Mouse (Mus musculus) cerebellum, adult 8-10 months (tissue): ENCODE results near the gene Birc6.
A peak's percentile ranks its signal among the peaks of the same experiment; 100 is the strongest.

ENCODE experiments used
- DNase-seq: peaks from one replicate; pipeline ENCODE4 v3.0.0; 2022

The Birc6 gene

DNA sequence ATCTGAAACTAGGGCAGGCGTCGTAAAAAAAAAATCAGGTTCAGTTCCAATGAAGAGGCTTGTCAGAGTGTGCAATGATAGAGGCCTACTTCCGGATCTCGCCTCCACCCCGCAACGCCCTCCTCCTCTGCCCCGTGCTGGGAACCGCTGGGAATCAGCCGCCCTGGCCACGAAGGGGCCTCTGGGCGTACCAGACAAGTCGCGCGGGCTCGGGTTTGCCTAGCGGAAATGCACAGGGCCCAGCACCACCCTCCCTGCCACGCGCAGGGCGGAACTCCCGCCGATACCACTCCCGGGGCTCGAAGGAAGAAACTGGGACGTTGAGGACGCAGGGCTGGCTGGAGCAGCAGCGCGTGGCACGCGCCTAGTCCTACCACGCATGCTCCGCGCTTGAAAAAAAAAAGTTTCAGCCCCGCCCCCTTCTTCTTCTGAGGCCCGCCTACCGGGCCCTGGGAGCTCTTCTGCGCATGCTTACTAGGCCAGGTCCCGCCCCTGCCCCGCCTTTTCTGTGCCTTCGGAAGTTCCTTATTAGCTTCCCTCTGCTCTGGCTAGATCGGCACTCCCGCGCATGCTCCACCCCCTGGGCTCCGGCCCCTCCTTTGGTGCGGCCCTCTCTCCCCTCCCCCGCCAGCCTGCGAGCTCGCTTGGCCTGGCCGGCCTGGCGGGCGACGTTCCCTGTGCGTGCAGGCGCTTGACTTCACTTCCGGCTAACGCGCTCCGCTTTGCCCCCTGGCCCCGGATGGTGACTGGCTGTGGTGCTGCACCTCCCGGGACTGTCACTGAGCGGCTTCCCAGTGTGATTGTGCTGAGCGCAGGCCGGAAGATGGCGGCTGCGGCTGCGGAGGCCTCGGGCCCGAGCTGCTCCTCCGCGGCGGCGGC, at the start of gene Birc6:
Birc6 (plus strand) TSS at position 567 of the 879 bp plus-strand sequence.
- peak; percentile 100 for DNase-seq

- no peak for DNase-seq
Measured at GRCm38 (mm10) chr17:74480361-74481069, 47.6 kb upstream of the Birc6 start.

DNA sequence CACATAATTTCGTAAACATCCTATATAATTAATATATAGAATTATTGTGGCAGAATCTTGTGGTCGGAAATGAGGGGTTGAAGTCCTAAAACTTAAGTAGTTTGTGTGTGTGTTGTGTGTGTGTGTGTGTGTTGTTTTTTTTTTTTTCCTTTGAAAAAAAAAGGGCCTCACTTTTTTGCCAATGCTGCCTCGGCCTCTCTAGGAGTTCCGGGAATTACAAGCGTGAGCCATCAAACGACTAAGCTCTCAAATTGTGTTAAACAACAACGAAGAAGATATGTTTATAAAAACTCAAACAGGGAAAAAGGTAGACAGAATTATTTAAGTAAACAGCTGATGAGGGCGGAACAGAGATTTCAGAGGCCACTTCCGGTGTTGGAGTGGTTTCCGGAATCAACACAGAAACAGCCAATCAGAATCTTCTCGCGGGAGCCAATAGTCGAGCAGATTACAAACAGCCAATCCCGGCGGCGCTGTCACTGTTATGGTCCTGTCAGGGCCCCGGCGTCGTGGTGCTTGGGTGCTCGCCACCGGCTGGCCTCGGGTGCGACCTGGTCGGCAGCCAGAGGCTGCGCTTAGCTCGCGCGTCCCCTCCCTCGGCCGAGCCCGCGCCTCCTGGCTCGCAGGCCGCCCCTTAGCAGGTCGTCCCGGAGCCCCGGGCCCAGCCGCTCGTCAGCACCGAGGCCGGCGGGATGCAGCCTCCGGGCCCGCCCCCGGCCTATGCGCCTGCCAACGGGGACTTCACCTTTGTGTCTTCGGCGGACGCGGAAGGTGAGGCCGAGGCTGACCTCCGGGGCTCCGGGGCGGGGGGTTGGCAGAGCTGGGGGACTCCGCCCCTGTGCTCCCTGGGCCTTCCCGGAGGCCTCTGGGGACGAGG, 38.8 kb upstream of the Birc6 start, which contains the start of gene Yipf4:
Yipf4 (plus strand) TSS at position 470 of the 877 bp plus-strand sequence.
- peak; percentile 98 for DNase-seq

GRCm38 (mm10) chr17:74489901-74490220, 38.2 kb upstream of the Birc6 start:
- no peak for DNase-seq

- DNase-seq, result no peak
Measured at GRCm38 (mm10) chr17:74491565-74491964, 36.5 kb upstream of the Birc6 start.

DNA sequence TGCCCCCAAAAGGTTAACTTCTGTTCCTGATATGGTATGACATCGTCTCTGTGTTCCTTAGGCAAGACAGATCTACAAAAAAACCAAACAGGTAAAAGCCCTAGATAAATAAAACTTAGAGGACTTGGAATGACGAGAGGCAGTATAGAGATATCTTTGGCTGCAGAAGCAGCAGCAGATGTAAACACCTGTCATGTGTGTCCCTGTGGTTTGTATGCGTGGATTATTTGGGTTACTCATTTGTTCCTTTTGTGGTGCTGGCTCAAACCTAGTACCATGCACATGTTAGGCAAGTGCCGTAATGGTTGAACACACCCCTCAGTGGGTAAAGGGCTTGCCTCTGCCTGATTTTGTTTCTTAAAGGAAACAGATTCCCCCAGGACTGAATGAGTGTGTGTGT, 27.9 kb upstream of the Birc6 start:
- no peak for DNase-seq

DNA sequence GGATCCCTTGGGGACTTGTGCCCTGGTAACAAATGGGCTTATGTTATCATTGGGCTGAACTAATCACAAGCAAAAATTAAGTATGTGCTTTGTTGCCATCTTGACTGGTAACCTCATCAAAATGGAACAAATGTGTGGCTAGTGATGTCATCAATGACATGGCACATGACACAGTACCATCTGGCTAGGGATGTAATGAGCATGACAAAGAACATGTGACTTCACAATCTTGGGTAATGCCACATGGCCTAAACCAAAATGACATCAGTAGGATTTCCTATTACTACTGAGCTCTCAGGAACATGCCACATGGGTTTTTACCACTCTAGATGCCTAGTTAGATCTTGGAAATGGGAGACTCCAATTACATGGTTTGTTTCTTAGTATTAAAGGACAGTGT, 27.0 kb upstream of the Birc6 start:
- no peak for DNase-seq

GRCm38 (mm10) chr17:74507934-74508333, 20.2 kb upstream of the Birc6 start:
- no peak for DNase-seq

GRCm38 (mm10) chr17:74508600-74508999, 19.5 kb upstream of the Birc6 start:
- DNase-seq, result no peak

DNA sequence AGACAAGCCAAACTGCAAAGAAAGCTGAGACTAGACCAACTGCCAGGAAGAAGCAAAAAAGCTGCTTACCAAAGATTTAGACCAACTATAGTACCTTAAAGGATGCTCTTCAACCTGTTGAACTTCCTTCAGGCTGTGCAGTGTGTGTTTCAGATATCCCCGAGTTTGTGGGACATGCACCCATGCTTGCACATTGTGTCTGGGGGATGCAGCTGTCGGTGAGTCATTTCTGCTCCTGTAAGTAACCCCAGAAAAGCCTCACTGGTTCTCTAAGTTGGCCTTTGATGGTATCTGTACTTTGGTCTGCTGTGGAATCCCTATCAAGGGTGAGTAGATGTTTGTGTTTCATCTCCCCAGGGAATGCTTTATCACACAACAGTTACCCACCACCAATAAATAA, 15.8 kb upstream of the Birc6 start:
- DNase-seq, result no peak

- no peak for DNase-seq
Measured at GRCm38 (mm10) chr17:74522797-74523723, 5.0 kb upstream of the Birc6 start.

GRCm38 (mm10) chr17:74526117-74526516, 2.0 kb upstream of the Birc6 start:
- DNase-seq, result no peak

DNA sequence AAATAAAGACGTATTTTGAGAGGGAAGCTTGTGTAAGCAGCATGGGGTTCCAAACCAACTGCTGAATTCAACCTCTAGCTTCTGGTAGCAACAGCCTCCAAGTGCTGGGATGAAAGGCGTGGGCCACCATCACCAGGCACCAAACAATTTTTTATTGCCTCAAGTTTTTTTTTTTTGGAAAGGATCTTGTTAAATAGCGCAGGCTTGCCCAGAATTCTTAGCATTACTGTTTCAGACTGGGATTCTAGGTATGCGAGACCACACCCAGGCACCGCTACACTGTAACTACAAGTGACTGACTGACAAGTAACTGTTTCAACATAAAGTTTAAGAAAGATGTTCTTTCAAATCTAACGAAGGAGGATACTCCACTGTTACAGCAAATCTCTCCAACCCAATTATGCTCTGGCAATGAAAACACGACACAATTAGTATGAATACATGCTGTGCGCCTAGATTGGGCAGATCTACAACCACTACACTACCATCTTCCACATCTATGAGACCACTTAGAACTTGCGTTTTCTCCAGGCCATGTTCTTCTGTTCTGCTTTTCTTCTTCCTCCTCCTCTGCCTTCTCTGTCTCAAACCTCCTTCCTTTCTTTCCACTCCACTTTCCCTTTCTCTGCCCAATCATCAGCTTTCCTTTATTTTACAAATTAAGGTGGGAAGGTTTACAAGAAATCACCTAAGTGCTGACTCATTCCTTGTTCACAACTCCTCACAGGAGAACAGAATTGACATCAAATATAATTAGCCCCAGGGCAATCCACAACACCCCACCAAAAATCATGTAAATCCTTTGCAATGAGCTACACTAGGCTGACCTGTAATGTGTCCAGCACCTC, 1.1 kb upstream of the Birc6 start:
- peak; percentile 16 for DNase-seq

DNA sequence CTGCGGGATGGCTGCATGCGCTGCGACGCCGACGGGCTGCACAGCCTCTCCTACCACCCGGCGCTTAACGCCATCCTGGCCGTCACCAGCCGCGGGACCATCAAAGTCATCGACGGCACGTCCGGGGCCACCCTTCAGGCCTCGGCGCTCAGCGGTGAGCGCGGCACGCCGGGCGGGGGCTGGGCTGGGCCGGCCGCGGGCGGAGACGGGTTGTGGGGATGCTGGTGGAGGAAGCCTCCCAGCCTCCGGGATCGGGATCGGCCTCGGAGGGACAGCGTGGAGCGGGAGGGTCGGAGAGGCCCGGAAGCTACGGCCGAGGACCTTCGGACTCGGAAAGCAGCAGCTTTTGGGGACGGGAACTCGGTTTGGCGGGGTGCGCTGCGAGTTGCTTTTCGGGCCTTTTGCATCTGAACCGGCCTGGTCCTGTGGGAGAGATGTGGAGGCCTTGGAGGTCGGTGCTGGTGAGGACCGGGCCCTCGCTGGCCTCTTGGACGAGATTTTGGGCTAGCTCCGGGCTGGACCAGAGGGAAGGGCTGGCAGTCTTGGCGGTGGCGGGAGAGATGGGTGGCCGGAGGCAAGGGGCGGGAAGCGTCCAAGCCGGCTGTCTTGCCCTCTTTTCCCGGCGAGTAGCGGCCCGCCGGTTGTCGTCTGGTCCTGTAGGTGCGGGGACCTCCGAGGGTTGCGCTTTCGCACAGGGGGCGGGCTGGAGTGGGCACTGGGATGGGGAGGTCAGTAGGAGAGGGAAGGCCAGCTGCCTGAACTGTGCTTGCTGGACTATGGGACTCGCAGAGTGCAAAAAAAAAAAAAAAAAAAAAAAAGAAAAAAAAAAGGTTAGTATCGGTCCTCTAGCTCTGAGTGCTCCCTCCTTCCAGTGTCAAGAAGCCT, 795 bp downstream of the Birc6 start:
- DNase-seq, result no peak

DNA sequence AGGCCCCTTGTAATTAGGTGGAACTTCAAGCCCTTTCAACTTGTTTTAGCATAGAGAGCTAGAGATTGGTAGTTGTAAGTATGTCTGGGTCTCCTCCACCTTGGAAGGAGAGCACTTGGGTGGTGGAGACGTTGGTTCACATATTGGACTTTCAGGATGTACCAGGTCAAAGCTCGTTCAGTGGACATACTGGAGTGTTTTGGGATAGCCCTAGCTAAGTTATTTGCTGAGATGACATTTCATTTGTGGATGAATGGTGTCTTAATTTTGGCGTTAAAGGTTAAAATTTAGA, 1.4 kb downstream of the Birc6 start:
- peak; percentile 11 for DNase-seq

DNA sequence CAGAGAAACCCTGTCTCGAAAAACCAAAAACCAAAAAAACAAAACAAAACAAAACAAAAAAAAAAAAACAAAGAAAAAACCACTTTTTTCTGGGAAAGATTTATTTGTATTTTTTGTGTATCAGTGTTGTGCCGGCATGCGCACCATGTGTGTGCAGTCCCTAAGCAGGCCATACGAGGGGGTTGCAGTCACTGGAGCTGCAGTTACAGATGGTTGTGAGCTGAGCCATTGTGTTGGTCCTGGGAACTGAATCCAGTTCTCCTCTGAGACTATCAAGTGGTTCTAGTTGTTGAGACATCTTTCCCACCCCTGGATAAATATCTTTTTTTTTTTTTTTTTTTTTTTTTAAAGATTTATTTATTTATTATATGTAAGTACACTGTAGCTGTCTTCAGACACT, 6.9 kb downstream of the Birc6 start:
- no peak for DNase-seq

DNA sequence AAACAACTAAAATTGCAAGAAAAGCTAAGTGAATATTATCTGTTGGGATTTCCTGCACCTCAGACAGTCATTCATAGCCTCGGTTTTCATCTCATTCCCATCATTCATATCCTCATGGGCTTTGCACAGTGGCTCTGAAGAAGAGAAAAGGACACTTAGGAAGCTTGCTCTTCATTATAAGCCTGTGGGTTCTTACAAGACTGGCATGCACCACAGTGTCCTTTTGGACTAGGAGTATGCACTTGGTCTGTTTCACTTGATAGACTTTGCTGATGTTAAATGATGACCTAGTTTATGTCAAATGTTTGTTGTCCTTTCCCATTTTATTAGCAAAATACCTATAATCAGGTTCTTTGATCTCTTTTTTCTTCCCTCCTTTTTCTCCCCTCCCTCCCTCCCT, 9.4 kb downstream of the Birc6 start:
- DNase-seq, result no peak

DNA sequence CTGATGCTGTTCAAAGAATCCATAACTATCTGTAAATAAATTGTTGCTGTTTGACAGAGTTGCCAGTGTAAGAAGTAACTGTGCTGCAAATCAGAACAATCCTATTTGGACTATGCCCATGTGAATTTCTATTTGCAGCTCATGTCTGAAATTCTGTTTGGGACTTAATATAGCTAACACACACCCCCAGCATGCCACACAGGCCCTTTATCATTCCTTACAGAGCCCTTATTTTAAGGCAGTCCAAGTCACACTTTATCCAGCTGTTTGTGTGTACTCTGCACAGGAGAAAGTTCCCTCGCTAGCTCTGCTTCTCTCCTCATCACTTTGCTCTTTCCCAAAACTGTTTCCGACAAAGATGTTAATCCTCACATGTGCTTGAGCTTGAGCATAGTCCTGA, 15.5 kb downstream of the Birc6 start:
- DNase-seq, result no peak

- no peak for DNase-seq
Measured at GRCm38 (mm10) chr17:74554118-74554517, 26.0 kb downstream of the Birc6 start.

DNA sequence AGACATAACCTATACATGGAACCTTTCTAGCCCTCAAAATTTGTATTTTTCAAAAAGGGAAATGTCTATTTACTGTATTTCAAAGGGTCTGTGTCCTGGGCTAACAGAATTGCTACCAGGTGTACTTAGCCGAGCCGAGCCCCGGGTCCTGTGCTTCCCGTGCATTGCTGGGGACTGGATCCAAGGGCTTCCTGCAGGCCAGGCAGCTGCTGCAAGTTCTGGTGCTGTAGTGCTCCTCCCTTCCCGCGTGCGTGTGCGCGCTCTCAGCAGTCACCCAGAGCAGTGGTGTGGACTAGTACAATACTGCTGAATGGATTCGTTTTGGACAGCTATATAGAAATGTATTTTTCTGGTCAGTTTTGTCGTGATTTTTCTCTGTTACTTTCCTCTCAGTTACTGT, 31.8 kb downstream of the Birc6 start:
- DNase-seq, result peak; percentile 28
